Mouse (Mus musculus): ENCODE measurements around the gene Nup107.
"Not testable (repeated sequence)": the region's sequence is repeated elsewhere in the genome, so short reads cannot be mapped to it uniquely, and the experiment has no call there.

DNA sequence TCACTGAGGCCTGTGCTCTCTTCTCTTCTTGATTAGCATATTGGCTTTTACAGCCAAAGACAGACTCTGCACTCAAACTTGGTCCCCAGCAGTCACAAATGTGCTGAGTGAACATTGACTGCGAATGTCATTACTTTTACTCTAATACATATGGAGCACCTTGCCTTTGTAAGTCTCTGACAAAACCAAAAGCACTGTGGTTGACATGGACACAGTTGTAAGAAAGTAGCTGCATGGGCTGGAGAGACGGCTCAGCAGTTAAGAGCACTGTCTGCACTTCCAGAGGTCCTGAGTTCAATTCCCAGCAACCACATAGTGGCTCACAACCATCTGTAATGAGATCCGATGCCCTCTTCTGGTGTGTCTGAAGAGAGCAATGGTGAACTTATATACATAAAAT, 34.2 kb downstream of the Nup107 start:
- TF ChIP-seq POLR2A (IDR thresholded peaks at IDR 0.05; ENCODE audit: borderline replicate concordance, extremely low read depth, low read depth, low read length); CTCF (IDR thresholded peaks at IDR 0.05; ENCODE audit: insufficient read depth, low read length): not testable (repeated sequence)

All from lung, adult 2 months (tissue).